Mouse (Mus musculus) layer of hippocampus, postnatal 10 days (tissue): Measurements from ENCODE around the gene Clrn1. TPM values are rescaled to one million over a fixed set of nuclear protein-coding genes. Genes with fewer than 3 reads are reported as not detected.

Source experiments
- DNase-seq, 2 experiments: peaks; one replicate each; pipeline ENCODE4 v3.0.0; 2021; ENCODE audit warnings: low spot score in 2 of 2
- total RNA-seq, 2 experiments: library from RNA; stranded (reverse); gene quantifications; 2 replicates each; pipeline ENCODE4 v1.2.3; 2021

The Clrn1 gene
- total RNA-seq, 2 experiments from 2014 or later: 4.0 to 4.1 TPM

GRCm38 (mm10) chr3:58832888-58833287 lies 52.3 kb downstream of the Clrn1 start:
- DNase-seq: no peak

GRCm38 (mm10) chr3:58831586-58831985 lies 53.6 kb downstream of the Clrn1 start:
- DNase-seq: no peak

GRCm38 (mm10) chr3:58829926-58830325 lies 55.2 kb downstream of the Clrn1 start:
- DNase-seq: no peak

GRCm38 (mm10) chr3:58828366-58829153 lies 56.6 kb downstream of the Clrn1 start:
- DNase-seq: no peak

- no peak for DNase-seq
Measured at GRCm38 (mm10) chr3:58826266-58826665, 58.9 kb downstream of the Clrn1 start.

GRCm38 (mm10) chr3:58822211-58822610 lies 62.9 kb downstream of the Clrn1 start, which contains the start of gene Mindy4b-ps:
Mindy4b-ps (minus strand) TSS chr3:58822311.
- DNase-seq: no peak

GRCm38 (mm10) chr3:58817337-58817736 lies 67.8 kb downstream of the Clrn1 start:
- no peak for DNase-seq

GRCm38 (mm10) chr3:58814191-58814590 lies 70.9 kb downstream of the Clrn1 start:
- DNase-seq: no peak

- DNase-seq: no peak
Measured at GRCm38 (mm10) chr3:58810353-58810752, 74.8 kb downstream of the Clrn1 start.

GRCm38 (mm10) chr3:58809111-58809915 lies 75.8 kb downstream of the Clrn1 start:
- DNase-seq: no peak

GRCm38 (mm10) chr3:58808636-58809035 lies 76.5 kb downstream of the Clrn1 start:
- DNase-seq: no peak

- DNase-seq: no peak
Measured at GRCm38 (mm10) chr3:58804745-58805144, 80.4 kb downstream of the Clrn1 start.

- no peak for DNase-seq
Measured at GRCm38 (mm10) chr3:58798676-58799075, 86.5 kb downstream of the Clrn1 start.

GRCm38 (mm10) chr3:58798245-58798644 lies 86.9 kb downstream of the Clrn1 start:
- DNase-seq: no peak

Other genes starting within 250 kb of the Clrn1 start
- gene Erich6, start 248.1 kb downstream of the Clrn1 start, total RNA-seq: 1 to 10 TPM in 1 of 2 experiments, under 1 TPM in 1; 0.94 to 1.1 TPM
- gene Siah2, start 192.9 kb downstream of the Clrn1 start, total RNA-seq: 10 to 100 TPM; 17.0 to 19.4 TPM
- gene Mindy4b-ps, start 63.0 kb downstream of the Clrn1 start, total RNA-seq: under 1 TPM; 0.69 to 0.73 TPM
- 10 to 100 TPM; 32.7 to 36.9 TPM for gene Med12l, start 120.5 kb upstream of the Clrn1 start, total RNA-seq
- not detected for gene Gpr171, start 216.5 kb upstream of the Clrn1 start, total RNA-seq